Mouse (Mus musculus) heart, embryonic 14.5 days (tissue): ENCODE measurements around the gene Ptpn7. TPM values are rescaled to one million over a fixed set of nuclear protein-coding genes. Genes with fewer than 3 reads are reported as not detected.

Experiments used
- ATAC-seq: fragments of 200-750 bp; cut with Nextera tagmentation; 2 replicates; pipeline ENCODE4 v1.8.0; 2017; ENCODE audit warnings: low read depth, moderate TSS enrichment; ENCODE audit not compliant: insufficient number of reproducible peaks, insufficient read depth, low FRiP score
- H3K27ac ChIP-seq, 2 experiments: fragments of 200-500 bp in 1 of 2; fragments of 300-500 bp in 1 of 2; sonication (generic) in 1 of 2; replicated peaks in 1 of 2; 2 replicates each; pipeline ENCODE4 v1.5.1; 2012 to 2014; ENCODE audit warnings: low read depth in 2 of 2, low read length in 2 of 2, control low read depth in 1 of 2, mild to moderate bottlenecking in 1 of 2, mixed read lengths in 1 of 2; ENCODE audit not compliant: control insufficient read depth in 1 of 2, insufficient read depth in 1 of 2
- H3K27me3 ChIP-seq: fragments of 300-500 bp; sonication (generic); 2 replicates; pipeline ENCODE4 v1.6.1; 2014; ENCODE audit warnings: mild to moderate bottlenecking, low read length, control low read depth; ENCODE audit not compliant: control insufficient read depth, insufficient read depth
- H3K36me3 ChIP-seq: fragments of 300-500 bp; sonication (generic); 2 replicates; pipeline ENCODE4 v1.6.1; 2014; ENCODE audit warnings: mild to moderate bottlenecking, control low read depth, low read length, mixed read lengths; ENCODE audit not compliant: control insufficient read depth, insufficient read depth
- H3K4me1 ChIP-seq, 2 experiments: fragments of 200-500 bp in 1 of 2; fragments of 300-500 bp in 1 of 2; sonication (generic) in 1 of 2; 2 replicates each; pipeline ENCODE4 v1.6.1; 2012 to 2014; ENCODE audit warnings: low read length in 2 of 2, control low read depth in 1 of 2, mixed read lengths in 1 of 2; ENCODE audit not compliant: control insufficient read depth in 2 of 2, insufficient read depth in 2 of 2
- H3K4me2 ChIP-seq: fragments of 300-500 bp; sonication (generic); 2 replicates; pipeline ENCODE4 v1.6.1; 2014; ENCODE audit warnings: mild to moderate bottlenecking, low read length
- H3K4me3 ChIP-seq, 2 experiments: fragments of 200-500 bp in 1 of 2; fragments of 300-500 bp in 1 of 2; sonication (generic) in 1 of 2; 2 replicates each; pipeline ENCODE4 v1.5.1; 2012 to 2014; ENCODE audit warnings: low read length in 2 of 2, mild to moderate bottlenecking in 2 of 2, control low read depth in 1 of 2, low read depth in 1 of 2, moderate library complexity in 1 of 2; ENCODE audit not compliant: control insufficient read depth in 1 of 2, insufficient read depth in 1 of 2
- H3K9ac ChIP-seq: fragments of 300-500 bp; sonication (generic); 2 replicates; pipeline ENCODE4 v1.6.1; 2014; ENCODE audit warnings: mild to moderate bottlenecking, low read length
- H3K9me3 ChIP-seq: fragments of 300-500 bp; sonication (generic); 2 replicates; pipeline ENCODE4 v1.6.1; 2016; ENCODE audit warnings: low read length, control low read depth; ENCODE audit not compliant: control insufficient read depth
- WGBS: fragments of 180-500 bp; shearing (Covaris S2); extraction: QIAGEN DNeasy Blood & Tissue Kit; methylation state at CpG from one replicate; pipeline ENCODE4 v1.1.7; 2014; 5-methylcytosine and 5-hydroxymethylcytosine counted together
- polyA plus RNA-seq: library from polyadenylated mRNA; unstranded; fragments of >200 nt; fragmentation: Nextera tagmentation; extraction: Ambion mirVana; gene quantifications from 2 replicates; pipeline ENCODE4 v1.2.1, GENCODE M21; 2014

Ptpn7 gene
- polyA plus RNA-seq, 1 experiment from 2014 or later = 0.63 TPM

DNA sequence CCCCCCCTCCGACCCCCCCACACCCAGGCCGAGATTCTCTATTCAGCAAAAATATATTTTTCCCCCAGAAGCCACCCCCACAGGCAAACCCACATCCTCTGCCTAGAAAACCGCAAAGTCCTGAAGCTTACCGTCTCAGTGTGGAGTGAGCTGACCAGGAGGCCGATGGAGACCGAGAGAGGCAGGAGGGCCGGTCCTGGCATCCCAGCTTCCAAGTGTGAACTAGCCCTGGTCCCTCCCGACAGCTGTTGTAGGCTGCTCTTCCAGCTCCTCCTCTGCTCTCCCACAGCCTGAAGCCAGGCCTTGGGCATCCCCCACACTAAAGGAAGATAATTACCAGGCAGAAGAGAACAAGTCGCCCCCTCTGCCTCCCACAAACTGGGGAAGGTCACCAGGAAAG lies 3.5 kb upstream of the Ptpn7 start:
- no peak for ATAC-seq
- WGBS = 12% methylated on average over 9 of the region's 9 CpGs
- H3K27ac ChIP-seq = no peak overlapping the region

DNA sequence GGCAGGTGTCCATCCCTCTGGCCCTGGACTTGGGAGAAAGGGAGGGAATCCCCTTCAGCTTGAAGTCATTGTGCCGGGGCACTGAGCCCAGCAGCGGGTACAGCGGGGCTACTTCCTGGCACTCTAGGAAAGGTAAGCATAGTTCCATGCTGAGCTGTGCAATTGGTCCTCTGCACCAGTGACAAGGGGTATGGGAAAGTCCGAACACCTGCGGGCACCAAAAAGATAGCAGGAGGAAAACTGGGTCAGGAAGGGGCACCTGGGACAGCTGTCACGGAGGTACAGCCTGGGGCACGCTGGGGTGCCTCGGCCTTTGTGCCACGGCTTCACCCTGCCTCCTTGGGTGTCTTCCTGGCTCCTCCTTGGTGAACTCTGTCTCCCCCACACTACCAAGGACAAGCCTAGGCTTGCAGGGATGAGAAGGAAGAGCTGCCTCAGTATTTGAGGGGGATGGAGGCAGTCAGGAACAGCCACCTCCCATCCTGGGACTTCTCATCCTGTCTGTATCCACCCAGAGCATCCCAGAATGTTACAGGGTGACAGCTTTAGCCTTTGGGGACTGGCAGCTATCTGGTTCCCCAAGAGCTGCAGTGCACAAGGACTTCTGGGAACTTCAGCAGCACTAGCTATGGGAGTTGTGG lies 2.8 kb upstream of the Ptpn7 start:
- no peak overlapping the region for H3K9ac ChIP-seq
- peaks cover 21 to 25% of the 10 kb centered on the region in 2 experiments for H3K4me1 ChIP-seq
- H3K27ac ChIP-seq = no peak overlapping the region
- no peaks in the 10 kb centered on the region for H3K36me3 ChIP-seq
- peaks cover 55% of the 10 kb centered on the region for H3K27me3 ChIP-seq
- WGBS = 74% methylated on average over 9 of the region's 9 CpGs
- no peak for ATAC-seq
- no peak overlapping the region for H3K4me3 ChIP-seq
- no peak overlapping the region for H3K4me2 ChIP-seq
- no peaks in the 10 kb centered on the region for H3K9me3 ChIP-seq

More for the DNA sequence above, 3.5 kb upstream of the Ptpn7 start:
- H3K4me1 ChIP-seq = peaks cover 21 to 25% of the 10 kb centered on the region in 2 experiments
- no peak overlapping the region for H3K4me2 ChIP-seq
- no peaks in the 10 kb centered on the region for H3K36me3 ChIP-seq
- H3K9ac ChIP-seq = no peak overlapping the region
- H3K27me3 ChIP-seq = peaks cover 56% of the 10 kb centered on the region
- H3K4me3 ChIP-seq = no peak overlapping the region
- no peaks in the 10 kb centered on the region for H3K9me3 ChIP-seq

DNA sequence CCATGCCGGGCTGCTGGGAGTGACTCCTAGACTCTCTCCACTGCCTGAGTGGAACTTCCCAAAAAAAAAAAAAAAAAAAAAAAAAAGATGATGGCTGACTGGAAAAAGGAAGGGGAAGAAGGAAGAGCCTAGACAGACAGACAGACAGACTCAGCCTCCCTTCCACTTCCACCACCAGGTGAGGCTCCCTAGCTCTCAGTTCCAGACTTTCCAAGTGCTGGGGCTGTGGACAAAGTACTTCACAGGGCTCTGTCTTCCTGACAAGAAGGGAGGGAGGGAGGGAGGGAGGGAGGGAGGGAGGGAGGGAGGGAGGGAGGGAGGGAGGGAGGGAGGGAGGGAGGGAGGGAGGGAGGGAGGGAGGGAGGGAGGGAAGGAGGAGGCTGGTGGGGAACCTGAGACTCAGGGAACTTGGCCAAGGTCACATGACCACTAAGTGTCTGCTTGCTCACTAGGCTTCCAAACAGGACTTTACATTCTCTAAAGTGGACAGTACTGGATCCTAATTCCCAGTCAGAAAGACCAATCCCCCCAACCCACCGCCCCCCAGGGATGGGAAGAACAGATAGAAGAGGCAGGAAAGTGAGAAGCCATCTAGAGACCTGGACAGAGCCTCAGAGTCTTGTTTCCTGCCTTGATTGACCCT lies 2.0 kb upstream of the Ptpn7 start:
- H3K9ac ChIP-seq = no peak overlapping the region
- WGBS = 58% methylated on average over 2 of the region's 2 CpGs
- no peaks in the 10 kb centered on the region for H3K36me3 ChIP-seq
- no peak overlapping the region for H3K4me3 ChIP-seq
- H3K27me3 ChIP-seq = peaks cover 47% of the 10 kb centered on the region
- H3K4me1 ChIP-seq = peaks cover 21 to 25% of the 10 kb centered on the region in 2 experiments
- no peaks in the 10 kb centered on the region for H3K9me3 ChIP-seq
- no peak overlapping the region for H3K27ac ChIP-seq
- no peak overlapping the region for H3K4me2 ChIP-seq
- no peak for ATAC-seq

DNA sequence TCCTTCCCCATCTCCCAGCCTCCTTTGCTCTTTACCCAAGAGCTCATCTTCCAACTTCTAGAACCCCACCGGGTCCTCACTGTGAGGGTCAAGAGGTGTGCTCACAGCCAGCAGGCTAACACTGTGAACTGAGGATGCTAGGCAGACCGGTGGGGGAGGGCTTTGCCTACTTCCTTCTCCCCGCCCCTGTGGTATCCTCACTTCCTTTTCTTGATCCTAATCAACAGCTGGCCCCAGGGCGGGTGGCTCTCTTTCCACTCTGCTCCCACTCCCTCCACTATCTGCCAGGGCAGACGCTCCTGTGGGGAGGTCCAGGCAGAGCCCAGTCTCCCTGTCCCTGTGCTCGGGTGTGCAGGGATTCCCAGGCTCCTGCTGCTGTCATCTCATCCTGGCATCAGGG lies 1.5 kb upstream of the Ptpn7 start:
- Histone ChIP-seq H3K4me2 (no peak overlapping the region; the same call in 1 of the 2 replicates), H3K4me1 (peaks cover 21 to 25% of the 10 kb centered on the region in 2 experiments), H3K27me3 (peaks cover 46% of the 10 kb centered on the region), H3K4me3 (no peak overlapping the region), H3K9me3 (no peaks in the 10 kb centered on the region), H3K9ac (no peak overlapping the region), H3K27ac (no peak overlapping the region), H3K36me3 (no peaks in the 10 kb centered on the region)
- ATAC-seq = no peak
- 24% methylated on average over 6 of the region's 6 CpGs for WGBS

DNA sequence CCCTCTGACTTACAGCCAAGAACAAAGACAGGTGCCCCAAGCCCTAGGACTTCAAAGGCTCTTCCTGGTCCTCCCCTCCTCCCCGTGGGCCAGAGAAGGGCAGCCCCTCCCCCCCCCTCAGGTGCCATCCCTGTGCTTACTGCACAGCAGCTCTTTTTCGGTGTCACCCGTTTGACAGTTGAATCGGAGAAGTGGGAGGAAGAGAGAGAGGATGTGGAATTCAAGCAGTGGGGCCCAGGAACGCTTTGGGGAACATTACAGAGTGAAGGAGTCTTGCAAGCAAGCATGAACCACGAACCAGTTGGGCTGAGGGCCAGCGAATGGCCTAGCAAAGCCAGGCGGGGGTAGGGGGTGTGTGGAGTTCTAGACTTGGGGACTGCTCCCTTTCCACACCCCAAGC lies 940 bp upstream of the Ptpn7 start:
- H3K4me1 ChIP-seq = peaks cover 18 to 25% of the 10 kb centered on the region in 2 experiments
- ATAC-seq = no peak
- WGBS = 48% methylated on average over 8 of the region's 8 CpGs
- H3K4me2 ChIP-seq = no peak overlapping the region
- H3K36me3 ChIP-seq = no peaks in the 10 kb centered on the region
- H3K9ac ChIP-seq = no peak overlapping the region
- H3K27ac ChIP-seq = no peak overlapping the region
- H3K4me3 ChIP-seq = no peak overlapping the region
- peaks cover 41% of the 10 kb centered on the region for H3K27me3 ChIP-seq
- H3K9me3 ChIP-seq = no peaks in the 10 kb centered on the region

DNA sequence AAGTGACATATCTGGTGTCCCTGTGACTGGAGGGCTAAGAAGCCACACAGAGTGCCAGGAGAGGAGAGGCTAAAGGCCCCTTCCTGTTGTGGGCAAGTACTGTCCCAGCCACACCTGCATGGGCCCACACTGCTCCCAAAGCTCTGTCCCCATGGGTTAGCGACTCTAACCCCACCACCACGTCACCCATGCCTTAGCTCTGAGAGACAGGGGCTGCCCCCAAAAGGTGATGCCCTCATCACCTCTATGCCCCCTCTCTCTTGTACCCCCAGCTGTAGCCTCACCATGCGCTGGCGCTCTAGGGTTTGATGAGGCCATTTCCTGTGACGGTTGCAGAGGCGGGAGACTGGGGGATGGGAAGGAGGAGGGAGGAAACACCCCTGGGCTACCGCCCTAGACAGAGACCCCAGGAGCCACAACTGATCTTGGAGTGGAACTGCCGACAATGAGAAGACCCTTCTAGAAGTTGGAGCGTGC lies 431 bp downstream of the Ptpn7 start:
- no peaks in the 10 kb centered on the region for H3K36me3 ChIP-seq
- WGBS = 78% methylated on average over 9 of the region's 9 CpGs
- peaks cover 18 to 21% of the 10 kb centered on the region in 2 experiments for H3K4me1 ChIP-seq
- H3K9me3 ChIP-seq = no peaks in the 10 kb centered on the region
- ATAC-seq = no peak
- no peak overlapping the region for H3K4me2 ChIP-seq
- H3K4me3 ChIP-seq = no peak overlapping the region
- H3K27ac ChIP-seq = no peak overlapping the region
- peaks cover 32% of the 10 kb centered on the region for H3K27me3 ChIP-seq
- no peak overlapping the region for H3K9ac ChIP-seq

DNA sequence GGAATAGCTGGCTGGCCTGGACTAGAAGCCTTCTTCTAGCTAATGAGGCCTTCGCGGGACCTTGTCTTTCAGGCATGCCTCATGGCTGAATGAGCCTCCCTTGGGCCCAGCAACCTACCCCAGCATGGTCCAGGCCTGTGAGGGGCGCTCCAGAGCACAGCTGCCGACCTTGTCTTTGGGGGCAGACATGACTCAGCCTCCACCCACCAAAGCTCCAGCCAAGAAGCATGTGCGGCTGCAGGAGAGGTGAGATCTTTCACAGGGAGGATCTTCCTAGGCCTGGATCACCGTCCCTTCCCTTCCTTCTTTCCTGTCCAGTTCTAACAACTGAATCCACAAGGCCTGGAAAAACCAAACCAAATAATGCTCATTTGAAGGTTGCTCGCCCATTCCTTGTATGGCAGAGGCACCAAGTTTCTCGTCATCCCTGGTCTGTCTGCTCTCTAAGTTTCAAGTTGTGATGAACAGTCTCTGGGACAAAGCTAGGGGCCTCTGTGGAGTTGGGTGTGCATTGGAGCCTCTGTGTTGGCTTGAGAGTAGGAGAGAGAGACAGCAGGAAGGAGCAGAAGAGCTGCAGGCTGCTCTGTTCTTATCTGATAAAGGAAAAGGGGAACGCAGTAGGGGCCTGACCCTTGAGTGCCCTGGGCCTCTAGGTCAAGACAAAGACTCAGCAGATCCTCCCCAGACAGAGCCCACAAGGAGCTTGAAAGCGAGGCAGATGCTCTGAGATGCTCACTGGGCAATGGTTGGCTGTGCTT lies 1.4 kb downstream of the Ptpn7 start:
- Histone ChIP-seq H3K4me2 (no peak overlapping the region), H3K36me3 (no peaks in the 10 kb centered on the region), H3K9ac (no peak overlapping the region), H3K4me1 (peaks cover 18 to 21% of the 10 kb centered on the region in 2 experiments), H3K27ac (no peak overlapping the region), H3K4me3 (no peak overlapping the region), H3K9me3 (no peaks in the 10 kb centered on the region), H3K27me3 (peaks cover 23% of the 10 kb centered on the region)
- no peak for ATAC-seq
- WGBS = 75% methylated on average over 10 of the region's 10 CpGs
